ENCODE assay signal across 9 mouse cellular contexts in the genomic region with DNA sequence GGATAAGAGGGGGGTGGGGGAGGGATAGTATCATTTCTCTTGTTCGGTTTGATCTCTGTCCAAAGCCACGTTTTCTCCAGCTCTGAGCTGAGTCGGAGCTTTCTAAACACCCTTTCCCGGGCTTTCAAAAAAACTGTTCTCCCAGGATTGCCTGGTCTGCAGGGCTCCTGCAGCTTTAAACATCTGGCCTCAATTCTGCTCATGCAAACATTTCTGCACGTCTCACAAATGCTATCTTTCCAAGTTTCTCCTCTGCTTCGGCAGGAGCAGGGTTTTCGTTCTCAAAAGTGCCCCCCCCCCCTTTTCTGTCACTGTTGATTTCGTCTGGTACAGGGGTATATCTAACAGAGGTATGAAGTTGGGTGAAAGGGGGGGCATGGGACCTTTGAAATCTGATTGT. TPM values are rescaled to one million over a fixed set of nuclear protein-coding genes. Genes with fewer than 3 reads are reported as not detected.
DNase-seq lines count a peak whose midpoint lies in the region; ATAC-seq lines count a peak whose summit lies in the region.
"Had no signal": no experiment of that assay in that cellular context is flagged by ENCODE, and none has a peak within 500 bp of the region (broad histone marks: within the 10 kb centered on the region; RNA-seq: fewer than 3 reads in every experiment).

No protein-coding gene starts in this region.

- H3K4me3 ChIP-seq in hindbrain, embryonic 16.5 days (ENCODE audit: low read length): no peak overlapping the region
- no peak overlapping the region for H3K4me3 ChIP-seq in hindbrain, embryonic 12.5 days
- H3K4me3 ChIP-seq in intestine, embryonic 15.5 days (replicated peaks): no peak overlapping the region
- H3K4me3 ChIP-seq: midbrain, embryonic 12.5 days had no signal

- no peaks in the 10 kb centered on the region for H3K27me3 ChIP-seq in hindbrain, embryonic 16.5 days (replicated peaks; ENCODE audit: control insufficient read depth, insufficient read depth, low read length)
- no peaks in the 10 kb centered on the region for H3K27me3 ChIP-seq in hindbrain, embryonic 12.5 days
- no peaks in the 10 kb centered on the region for H3K27me3 ChIP-seq in intestine, embryonic 15.5 days (replicated peaks)

- no peak for ATAC-seq in hindbrain, embryonic 16.5 days
- no peak for ATAC-seq in hindbrain, embryonic 12.5 days (ENCODE audit: low FRiP score)
- peak; percentile 44 for ATAC-seq in intestine, embryonic 15.5 days

- H3K4me1 ChIP-seq in hindbrain, embryonic 16.5 days (ENCODE audit: control insufficient read depth, insufficient read depth, low read depth, low read length): 0 out of 2 replicates have a peak, but pooled peaks cover 2% of the 10 kb centered on the region
- no peaks in the 10 kb centered on the region; the same call in 1 of the 2 replicates for H3K4me1 ChIP-seq in hindbrain, embryonic 12.5 days
- peaks cover 19% of the 10 kb centered on the region for H3K4me1 ChIP-seq in intestine, embryonic 15.5 days (replicated peaks)
- H3K4me1 ChIP-seq: midbrain, embryonic 12.5 days had no signal

- peak overlapping the region; percentile 20; the same call in 1 of the 2 replicates for H3K4me2 ChIP-seq in hindbrain, embryonic 16.5 days (ENCODE audit: low read length)
- H3K4me2 ChIP-seq in hindbrain, embryonic 12.5 days (replicated peaks): no peak overlapping the region
- H3K4me2 ChIP-seq in intestine, embryonic 15.5 days (replicated peaks): 0 out of 2 replicates have a peak overlapping the region, but pooled peaks have one; percentile 11
- H3K4me2 ChIP-seq: midbrain, embryonic 12.5 days had no signal

- no peak overlapping the region; the same call in 1 of the 2 replicates for H3K27ac ChIP-seq in hindbrain, embryonic 16.5 days (ENCODE audit: low read depth, low read length)
- no peak overlapping the region for H3K27ac ChIP-seq in hindbrain, embryonic 12.5 days
- peak overlapping the region; percentile 63 for H3K27ac ChIP-seq in intestine, embryonic 15.5 days
- H3K27ac ChIP-seq: midbrain, embryonic 12.5 days had no signal

- 35% methylated on average over 8 of the region's 8 CpGs for WGBS in hindbrain, embryonic 16.5 days
- WGBS in hindbrain, embryonic 12.5 days: 54% methylated on average over 8 of the region's 8 CpGs
- 23% methylated on average over 8 of the region's 8 CpGs for WGBS in intestine, embryonic 15.5 days

- no peaks in the 10 kb centered on the region for H3K9me3 ChIP-seq in hindbrain, embryonic 16.5 days (ENCODE audit: control insufficient read depth, low read length)
- H3K9me3 ChIP-seq in hindbrain, embryonic 12.5 days (replicated peaks): no peaks in the 10 kb centered on the region
- no peaks in the 10 kb centered on the region for H3K9me3 ChIP-seq in intestine, embryonic 15.5 days
- H3K9me3 ChIP-seq: midbrain, embryonic 12.5 days had no signal

- H3K9ac ChIP-seq in hindbrain, embryonic 16.5 days (ENCODE audit: low read depth, low read length): no peak overlapping the region
- H3K9ac ChIP-seq in hindbrain, embryonic 12.5 days: no peak overlapping the region
- H3K9ac ChIP-seq in intestine, embryonic 15.5 days: no peak overlapping the region
- H3K9ac ChIP-seq: midbrain, embryonic 12.5 days had no signal

- peaks cover 15% of the 10 kb centered on the region for H3K36me3 ChIP-seq in hindbrain, embryonic 16.5 days (ENCODE audit: control insufficient read depth, insufficient read depth, low read length)
- H3K36me3 ChIP-seq in hindbrain, embryonic 12.5 days: peaks cover 44% of the 10 kb centered on the region
- 0 out of 2 replicates have a peak, but pooled peaks cover 7% of the 10 kb centered on the region for H3K36me3 ChIP-seq in intestine, embryonic 15.5 days

- DNase-seq in cerebellum, postnatal 10 days: peak; percentile 28 to 30
- DNase-seq in cerebellum, postnatal 14 days: no peak
- peak; percentile 80 for DNase-seq in 3T3-L1 (ENCODE audit: low read depth, low spot score)
- DNase-seq in right cerebral cortex, adult 18-20 months: no peak
- no peak for DNase-seq in urinary bladder, postnatal 25 days (ENCODE audit: low spot score)

RNA-seq across cellular contexts. Expression of a gene that starts 3.9 kb away (rescaled TPM):
- 1.7 and 2.2 TPM in 2 replicates for polyA plus RNA-seq in hindbrain, embryonic 16.5 days (2015; fragmentation: Nextera tagmentation; extraction: Ambion mirVana)
- 1.5 and 1.6 TPM in 2 replicates for polyA plus RNA-seq in hindbrain, embryonic 12.5 days (2016; fragmentation: Nextera tagmentation; extraction: Ambion mirVana)
- polyA plus RNA-seq in intestine, embryonic 15.5 days (2015; fragmentation: Nextera tagmentation; extraction: Ambion mirVana): 1.1 and 1.4 TPM in 2 replicates

Comparison
In these comparisons a context has a peak if more than half of its experiments do, and no peak if none do; other contexts are left out.
1. DNase-seq: peak in cerebellum, postnatal 10 days (2 of 2) and 3T3-L1 (single experiment); none in cerebellum, postnatal 14 days (0 of 2), right cerebral cortex, adult 18-20 months (single experiment) and urinary bladder, postnatal 25 days (single experiment).